Mouse (Mus musculus) kidney, postnatal 4 days (tissue): Measurements from ENCODE around the gene Spata5.

Source experiments
- DNase-seq, 2 experiments: peaks; one replicate each; pipeline ENCODE4 v3.0.0; 2021; ENCODE audit warnings: mixed read lengths in 2 of 2

The Spata5 gene

GRCm38 (mm10) chr3:37419458-37419991 is at the start of gene Spata5:
Spata5 (plus strand) TSS chr3:37419896.
- DNase-seq = peak; percentile 100

GRCm38 (mm10) chr3:37370407-37370806 is 49.3 kb upstream of the Spata5 start:
- DNase-seq = no peak

- DNase-seq = peak; percentile 38 to 61
Observed at GRCm38 (mm10) chr3:37373712-37374111, 46.0 kb upstream of the Spata5 start.

- DNase-seq = no peak
Observed at GRCm38 (mm10) chr3:37377926-37378325, 41.8 kb upstream of the Spata5 start.

- peak; percentile 54 to 68 for DNase-seq
Observed at GRCm38 (mm10) chr3:37378412-37378811, 41.3 kb upstream of the Spata5 start.

- DNase-seq = peak in 1 of 2 experiments; percentile 33
Observed at GRCm38 (mm10) chr3:37379201-37379600, 40.5 kb upstream of the Spata5 start.

- DNase-seq = peak in 1 of 2 experiments; percentile 31
Observed at GRCm38 (mm10) chr3:37379930-37380881, 39.5 kb upstream of the Spata5 start.

GRCm38 (mm10) chr3:37381457-37381856 is 38.2 kb upstream of the Spata5 start:
- DNase-seq = no peak

- no peak for DNase-seq
Observed at GRCm38 (mm10) chr3:37383096-37383765, 36.5 kb upstream of the Spata5 start.

- DNase-seq = no peak
Observed at GRCm38 (mm10) chr3:37387310-37387709, 32.4 kb upstream of the Spata5 start.

GRCm38 (mm10) chr3:37396930-37397608 is 22.6 kb upstream of the Spata5 start:
- no peak for DNase-seq

- DNase-seq = no peak
Observed at GRCm38 (mm10) chr3:37397646-37398045, 22.1 kb upstream of the Spata5 start.

- peak; percentile 49 to 62 for DNase-seq
Observed at GRCm38 (mm10) chr3:37398661-37399395, 20.9 kb upstream of the Spata5 start.

GRCm38 (mm10) chr3:37401729-37402610 is 17.7 kb upstream of the Spata5 start:
- DNase-seq = peak; percentile 46 to 60

GRCm38 (mm10) chr3:37407598-37407997 is 12.1 kb upstream of the Spata5 start:
- no peak for DNase-seq

GRCm38 (mm10) chr3:37413446-37413845 is 6.2 kb upstream of the Spata5 start:
- DNase-seq = no peak

- DNase-seq = peak; percentile 90 to 92
Observed at GRCm38 (mm10) chr3:37414413-37414960, 5.2 kb upstream of the Spata5 start.

GRCm38 (mm10) chr3:37418341-37418740 is 1.4 kb upstream of the Spata5 start:
- no peak for DNase-seq

- DNase-seq = no peak
Observed at GRCm38 (mm10) chr3:37418961-37419457, 687 bp upstream of the Spata5 start.

GRCm38 (mm10) chr3:37420072-37420471 is 376 bp downstream of the Spata5 start, which contains the start of gene Nudt6:
Nudt6 (minus strand) TSS chr3:37420211.
- peak; percentile 97 to 98 for DNase-seq
